Mouse (Mus musculus) left cerebral cortex, postnatal 36 days (tissue): Measurements from ENCODE around the gene Aes. TPM values are rescaled to one million over a fixed set of nuclear protein-coding genes. Genes with fewer than 3 reads are reported as not detected.

Source experiments
- DNase-seq, 2 experiments: peaks; one replicate each; pipeline ENCODE4 v3.0.0; 2021 to 2022; ENCODE audit warnings: low spot score in 2 of 2, mixed read lengths in 1 of 2
- intact Hi-C: fragments of 180-260 bp; cut with DNase I; formaldehyde crosslinking; loops from one replicate; pipeline ENCODE4 v1.15.1; 2025
- total RNA-seq, 2 experiments: library from RNA; stranded (reverse); gene quantifications; 2 replicates each; pipeline ENCODE4 v1.2.3; 2021

Gene Aes
- total RNA-seq, 2 experiments from 2014 or later, result 652 to 731 TPM

DNA sequence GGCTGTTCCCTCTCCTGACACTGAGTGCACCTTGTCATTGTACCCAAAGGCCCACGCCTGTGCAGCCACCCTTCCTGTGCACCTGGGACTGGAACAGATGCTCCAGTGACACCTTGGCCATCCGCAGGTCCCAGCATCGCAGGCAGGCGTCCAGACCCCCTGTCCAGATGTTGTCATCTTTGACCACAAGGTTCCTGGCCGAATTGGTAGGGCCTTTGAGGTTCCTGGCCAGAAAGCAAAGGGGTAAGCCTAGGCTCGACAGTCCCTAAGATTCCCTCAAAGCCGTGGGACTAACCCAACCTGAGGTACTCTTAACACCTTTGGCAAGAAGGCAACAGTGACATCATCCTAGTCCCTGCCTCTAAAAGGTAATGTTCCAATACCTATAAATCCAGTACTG is 33.3 kb downstream of the Aes start:
- no peak for DNase-seq
- intact Hi-C loops, result no loop called here

DNA sequence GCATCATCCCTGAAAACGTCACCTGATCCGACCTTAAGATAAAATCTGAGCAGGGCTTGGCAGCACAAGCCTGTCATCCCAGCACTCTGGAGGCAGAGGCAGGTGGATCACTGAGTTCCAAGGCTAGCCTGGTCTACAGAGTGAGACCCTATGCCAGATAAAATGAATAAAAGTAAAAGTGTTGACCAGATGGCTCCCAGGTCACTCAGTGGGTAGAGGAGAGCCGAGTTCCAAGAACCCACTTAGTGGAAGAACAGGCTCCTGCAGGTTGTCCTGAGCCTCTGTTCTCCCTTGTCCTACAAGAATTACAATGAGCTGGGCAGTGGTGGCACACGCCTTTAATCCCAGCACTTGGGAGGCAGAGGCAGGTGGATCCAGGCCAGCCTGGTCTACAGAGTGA is 33.9 kb downstream of the Aes start:
- DNase-seq, result no peak
- intact Hi-C loops, result no loop called here

DNA sequence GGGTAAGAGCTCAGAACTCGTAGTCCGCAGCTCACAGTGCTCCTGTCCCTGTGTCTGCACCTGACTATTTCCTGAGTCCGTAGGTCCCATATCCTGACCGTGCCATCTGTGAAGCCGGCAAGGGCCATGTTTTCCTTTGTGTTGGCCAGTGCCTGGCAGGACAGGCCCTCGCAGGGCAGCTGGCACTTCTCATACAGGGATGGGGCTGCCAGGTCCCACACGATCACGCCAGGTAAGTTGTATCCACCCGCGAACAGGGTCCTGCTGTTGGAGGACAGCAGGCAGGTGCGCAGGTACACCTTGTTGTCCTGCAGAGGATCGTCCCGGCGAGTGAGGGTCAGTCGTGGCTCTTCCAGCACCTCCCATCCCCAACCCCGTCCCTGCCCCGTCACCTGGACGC is 34.6 kb downstream of the Aes start:
- DNase-seq, result no peak
- intact Hi-C loops, result no loop called here

DNA sequence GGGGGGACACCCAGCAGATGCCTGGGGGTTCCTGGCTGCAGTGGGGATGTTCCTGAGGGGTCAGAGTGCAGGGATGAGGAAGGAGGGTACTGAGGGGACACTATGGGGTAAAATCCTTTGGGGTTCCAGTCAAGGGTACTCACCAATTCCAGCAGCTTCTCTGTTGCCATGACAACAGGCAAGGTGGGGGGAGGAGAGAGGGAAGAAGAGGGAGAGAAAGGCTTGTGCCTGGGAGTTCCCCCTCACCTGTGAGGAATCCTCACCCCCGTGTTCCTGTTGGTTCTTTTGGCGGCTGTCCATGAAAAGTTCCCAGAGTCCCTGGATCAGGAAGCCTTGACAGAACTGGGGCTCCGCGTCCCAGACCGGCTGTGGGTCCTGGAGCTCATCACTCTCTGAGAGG is 36.3 kb downstream of the Aes start:
- no peak for DNase-seq

DNA sequence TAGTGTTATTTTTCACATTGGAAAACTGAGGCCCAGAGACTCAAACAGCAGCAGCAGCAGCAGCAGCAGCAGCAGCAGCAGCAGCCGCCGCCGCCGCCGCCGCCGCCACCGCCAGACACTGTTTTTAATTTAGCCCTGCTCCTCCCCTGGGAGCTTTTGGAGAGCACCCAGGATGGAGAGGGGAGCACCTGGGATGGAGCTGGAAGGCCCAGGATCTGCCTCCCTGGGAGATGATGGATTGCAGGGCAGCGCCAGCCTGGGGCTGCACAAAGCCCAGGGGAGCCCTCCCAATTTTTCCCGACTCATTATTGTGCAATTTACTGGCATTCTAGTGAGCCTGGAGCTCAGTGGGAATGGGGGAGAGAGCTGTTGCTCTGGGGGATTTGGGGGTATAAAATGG is 37.3 kb downstream of the Aes start:
- intact Hi-C loops, result loop anchor here (2.0 kb wide), 1 partner anchor 22 kb away; the partner anchor contains the start of gene Tle2
- no peak for DNase-seq

More for the DNA sequence above, 36.3 kb downstream of the Aes start:
- intact Hi-C loops, result no loop called here

DNA sequence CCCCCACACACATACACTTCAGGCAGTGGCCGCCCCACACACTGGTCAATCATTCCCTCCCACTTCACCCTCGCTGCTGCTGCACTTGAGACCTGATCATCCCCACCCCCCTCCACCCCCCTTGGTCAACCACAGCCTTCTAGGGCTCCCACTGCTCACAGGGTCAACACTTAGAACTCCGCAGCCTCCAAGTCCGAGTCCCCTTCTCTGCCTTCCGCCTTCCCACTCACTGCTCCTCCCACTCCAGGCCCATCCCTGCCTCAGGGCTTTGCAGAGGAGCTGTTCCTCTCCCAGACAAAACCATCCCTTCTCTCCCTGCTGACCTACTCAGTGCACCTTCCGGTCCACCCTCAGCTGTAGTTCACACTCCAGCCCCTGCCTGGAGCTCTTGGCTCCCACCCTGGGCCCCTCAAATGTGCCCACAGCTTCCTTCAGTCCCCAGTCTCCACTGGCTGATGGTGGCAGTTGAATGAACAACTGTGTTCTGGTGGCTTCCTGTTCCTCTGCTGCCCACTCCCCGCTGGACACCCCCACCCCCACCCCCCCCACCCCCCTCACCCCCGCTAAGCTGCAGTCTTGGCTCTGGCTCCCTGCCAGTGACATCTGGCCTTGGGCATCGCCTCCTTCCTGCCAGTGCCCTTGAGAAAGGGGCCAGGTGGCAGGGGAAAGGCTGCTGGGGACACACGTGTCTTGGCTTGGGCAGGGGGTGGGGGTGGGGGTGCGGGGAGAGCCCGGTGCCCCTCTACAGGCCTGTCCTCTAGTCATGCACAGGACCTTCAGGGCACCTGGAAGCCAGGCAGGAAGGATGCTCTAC is 38.1 kb downstream of the Aes start:
- DNase-seq, result peak in 1 of 2 experiments; percentile 63
- intact Hi-C loops, result loop anchor here (2.0 kb wide), 1 partner anchor 23 kb away; the partner anchor contains the start of gene Tle2

DNA sequence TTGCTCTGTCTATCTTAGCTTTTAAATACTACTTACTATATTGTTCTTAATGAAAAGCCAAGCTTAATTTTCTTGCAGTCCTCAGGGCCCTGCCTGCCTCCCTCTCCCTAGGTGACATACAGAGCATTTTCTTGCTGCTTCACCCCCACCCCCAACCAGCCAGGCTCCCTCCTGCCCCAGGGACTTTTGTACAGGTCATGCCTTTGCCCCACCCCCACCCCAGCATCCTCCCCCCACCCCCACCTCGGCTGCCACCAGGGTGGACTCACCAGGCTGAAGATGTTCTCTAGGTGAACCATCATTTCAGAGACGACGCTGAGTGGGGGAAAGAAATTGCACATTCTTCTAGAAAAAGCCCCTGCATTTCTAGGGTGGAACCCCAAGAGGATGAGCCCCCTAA is 39.1 kb downstream of the Aes start:
- intact Hi-C loops, result no loop called here
- DNase-seq, result no peak

DNA sequence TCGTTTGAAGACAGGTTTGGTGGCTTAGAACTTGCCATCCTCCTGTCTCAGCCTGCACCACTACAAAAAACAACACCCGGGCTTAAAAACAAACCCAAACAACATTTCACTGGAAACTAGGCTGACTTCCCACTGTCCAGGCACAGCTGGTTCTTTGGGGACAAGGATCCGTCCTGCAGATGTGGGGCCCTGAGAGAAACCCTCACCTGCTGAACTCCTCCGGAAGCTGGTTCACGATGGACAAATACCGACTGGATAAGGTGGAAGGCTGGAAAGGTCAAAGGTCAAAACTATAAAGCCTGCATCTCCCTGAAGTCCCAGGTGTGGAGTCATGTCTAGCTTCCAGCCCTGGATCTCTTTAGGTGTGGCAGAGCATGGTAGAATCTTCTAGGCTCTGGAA is 39.6 kb downstream of the Aes start:
- intact Hi-C loops, result no loop called here
- DNase-seq, result no peak

DNA sequence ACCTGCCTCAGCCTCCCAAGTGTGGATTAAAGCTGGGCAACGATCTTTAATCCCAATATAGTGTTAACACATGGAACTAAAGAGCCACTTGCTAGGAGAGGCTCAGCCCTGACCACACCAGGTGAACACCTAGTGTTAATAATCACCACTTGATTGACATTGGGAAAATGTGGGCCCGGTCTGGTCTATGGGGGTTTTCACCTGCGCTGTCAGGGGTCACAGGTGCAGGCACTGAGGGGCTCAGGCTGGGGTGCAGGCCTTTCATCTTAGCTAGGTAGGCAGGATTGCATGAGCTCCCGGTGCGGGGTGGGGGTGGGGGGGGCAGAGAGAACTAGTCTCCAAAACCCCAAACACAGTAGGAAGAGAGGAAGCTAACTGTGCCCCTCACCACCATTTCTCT is 40.3 kb downstream of the Aes start:
- intact Hi-C loops, result loop anchor here (5.0 kb wide), 1 partner anchor 97 kb away; the partner anchor contains the start of gene S1pr4
- DNase-seq, result no peak

DNA sequence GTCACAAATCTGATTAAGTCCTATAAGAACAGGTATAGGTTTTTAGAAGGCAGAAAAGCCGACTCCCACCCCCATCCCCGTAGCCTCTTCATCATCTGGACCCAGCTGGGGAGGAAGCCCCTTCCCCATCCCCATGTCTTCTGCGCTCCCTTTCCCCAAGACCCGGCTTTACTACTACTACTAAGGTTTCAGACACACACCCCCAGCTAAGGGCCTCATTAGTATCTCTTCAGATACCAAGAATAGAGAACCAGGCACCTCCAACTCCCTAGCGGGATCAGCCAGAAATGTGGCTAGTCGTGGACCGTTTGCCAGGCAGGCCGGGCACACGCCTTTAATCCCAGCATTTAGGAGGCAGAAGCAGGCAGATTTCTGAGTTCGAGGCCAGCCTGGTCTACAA is 40.8 kb downstream of the Aes start:
- intact Hi-C loops, result loop anchor here (5.0 kb wide), 1 partner anchor 98 kb away; the partner anchor contains the start of gene S1pr4
- no peak for DNase-seq

DNA sequence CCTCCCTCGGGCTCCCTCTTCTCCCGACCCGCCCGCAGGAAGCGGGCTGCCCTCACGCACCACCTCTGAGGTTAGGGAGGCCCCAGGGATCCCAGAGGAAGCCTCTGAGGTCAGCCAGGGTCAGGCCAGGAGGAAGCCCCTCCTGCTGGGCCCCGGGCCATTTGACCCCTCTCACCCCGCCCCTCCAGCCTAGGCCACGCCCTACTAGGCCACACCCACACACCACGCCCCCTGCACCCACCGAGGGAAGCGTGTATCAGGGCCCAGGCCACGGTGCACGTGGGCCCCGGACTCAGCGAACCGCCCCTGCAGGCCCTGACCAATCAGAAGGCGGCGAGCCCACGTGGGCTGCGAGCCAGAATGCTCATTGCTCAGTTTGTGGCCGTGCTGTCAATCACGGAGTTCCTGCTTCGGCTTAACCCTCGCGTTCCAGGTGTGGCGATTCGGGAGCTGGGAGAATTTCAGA is 41.5 kb downstream of the Aes start, which contains the start of gene Tle6:
Gene Tle6 (minus strand): TSS at position 336 of the 466 bp plus-strand sequence.
- DNase-seq, result peak; percentile 87 to 90
- intact Hi-C loops, result loop anchor here (5.0 kb wide), 1 partner anchor 98 kb away; the partner anchor contains the start of gene S1pr4

DNA sequence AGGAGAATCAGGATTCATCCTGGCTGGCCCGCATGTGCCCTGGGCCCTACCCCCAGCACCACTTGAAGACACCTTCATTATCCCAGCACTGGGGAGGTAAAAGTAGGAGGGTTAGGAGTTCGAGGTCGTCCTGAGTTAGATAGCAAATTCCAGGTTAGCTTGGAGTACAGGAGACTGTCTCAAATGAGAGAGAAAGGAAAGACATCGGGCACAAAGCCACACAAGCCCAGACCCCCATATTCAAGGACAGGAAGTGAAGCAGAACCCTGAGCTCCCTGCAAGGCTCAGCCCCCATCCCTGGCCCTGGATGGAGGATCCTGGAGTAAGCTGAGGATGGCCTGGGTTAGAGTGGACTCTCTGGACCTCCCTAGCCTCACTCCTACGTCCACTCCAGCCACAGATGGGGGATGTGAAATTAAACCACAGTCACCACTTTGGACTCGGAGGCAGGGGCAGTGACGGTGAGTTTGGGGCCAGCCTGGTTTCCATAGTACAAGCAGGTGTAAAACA is 42.2 kb downstream of the Aes start:
- intact Hi-C loops, result loop anchor here (5.0 kb wide), 1 partner anchor 99 kb away; the partner anchor contains the start of gene S1pr4
- DNase-seq, result no peak

DNA sequence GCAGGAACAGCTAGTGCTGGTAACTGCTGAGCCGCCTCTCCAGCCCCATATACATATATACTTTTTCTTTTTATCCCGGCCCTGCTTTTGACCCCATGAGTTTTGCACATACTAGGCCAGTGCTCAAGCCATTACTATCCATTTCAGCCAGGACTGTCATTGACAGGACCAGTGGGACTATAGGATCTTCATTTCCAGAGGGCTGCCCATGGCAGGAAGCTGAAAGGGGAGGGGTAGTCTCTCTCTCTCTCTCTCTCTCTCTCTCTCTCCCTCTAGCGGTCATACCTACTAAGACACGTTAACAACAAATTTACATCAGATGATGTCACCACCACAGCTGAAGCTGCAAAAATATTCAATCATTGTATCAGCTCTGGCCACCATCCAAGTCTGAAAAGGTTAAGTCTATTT is 43.5 kb downstream of the Aes start:
- intact Hi-C loops, result loop anchor here (5.0 kb wide), 1 partner anchor 100 kb away; the partner anchor contains the start of gene S1pr4
- DNase-seq, result no peak

DNA sequence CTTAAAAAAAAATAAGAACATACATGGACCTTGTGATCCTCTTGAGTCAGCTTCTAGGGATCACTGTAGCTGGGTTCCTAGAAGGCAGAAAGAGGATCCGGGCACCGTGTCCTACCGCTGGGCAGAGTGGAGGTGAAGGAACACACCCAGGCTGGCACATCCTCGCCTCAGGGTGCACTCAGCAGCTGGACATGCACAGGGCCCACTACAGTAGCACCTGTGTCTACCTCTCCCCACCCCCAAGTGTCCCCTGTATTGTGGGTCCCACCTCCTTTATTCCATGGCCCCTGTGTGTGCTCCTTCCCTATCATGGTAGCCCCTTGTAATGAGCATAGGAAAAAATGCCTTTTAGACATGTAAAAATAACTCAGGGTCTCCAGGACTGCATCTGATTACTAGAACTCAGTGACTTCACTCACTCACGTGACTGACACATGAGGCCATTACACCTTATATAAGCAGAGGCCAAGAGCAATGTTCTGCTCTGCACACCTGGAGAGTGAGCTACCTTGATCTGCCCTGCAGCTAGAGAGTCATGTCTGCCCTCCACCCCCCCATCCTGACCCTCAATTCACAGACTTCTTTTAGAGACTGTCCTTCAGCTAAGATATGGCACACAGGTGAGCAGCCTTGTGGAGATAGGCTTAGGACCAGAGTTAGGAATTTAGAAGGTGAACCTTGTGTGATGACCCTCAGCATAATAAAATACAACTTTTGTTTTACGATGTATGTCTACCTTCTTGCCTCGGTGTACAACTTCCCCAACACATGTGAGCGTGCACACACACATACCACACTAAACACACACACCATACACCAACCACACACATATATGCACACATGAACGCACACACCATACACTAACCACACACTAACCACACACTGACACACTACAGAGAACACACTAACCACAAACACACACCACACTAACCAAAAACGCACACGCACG is 45.0 kb downstream of the Aes start:
- DNase-seq, result no peak
- intact Hi-C loops, result loop anchor here (2.0 to 5.0 kb wide), 2 partner anchors 41 to 102 kb away; partner anchors contain the start of gene S1pr4

DNA sequence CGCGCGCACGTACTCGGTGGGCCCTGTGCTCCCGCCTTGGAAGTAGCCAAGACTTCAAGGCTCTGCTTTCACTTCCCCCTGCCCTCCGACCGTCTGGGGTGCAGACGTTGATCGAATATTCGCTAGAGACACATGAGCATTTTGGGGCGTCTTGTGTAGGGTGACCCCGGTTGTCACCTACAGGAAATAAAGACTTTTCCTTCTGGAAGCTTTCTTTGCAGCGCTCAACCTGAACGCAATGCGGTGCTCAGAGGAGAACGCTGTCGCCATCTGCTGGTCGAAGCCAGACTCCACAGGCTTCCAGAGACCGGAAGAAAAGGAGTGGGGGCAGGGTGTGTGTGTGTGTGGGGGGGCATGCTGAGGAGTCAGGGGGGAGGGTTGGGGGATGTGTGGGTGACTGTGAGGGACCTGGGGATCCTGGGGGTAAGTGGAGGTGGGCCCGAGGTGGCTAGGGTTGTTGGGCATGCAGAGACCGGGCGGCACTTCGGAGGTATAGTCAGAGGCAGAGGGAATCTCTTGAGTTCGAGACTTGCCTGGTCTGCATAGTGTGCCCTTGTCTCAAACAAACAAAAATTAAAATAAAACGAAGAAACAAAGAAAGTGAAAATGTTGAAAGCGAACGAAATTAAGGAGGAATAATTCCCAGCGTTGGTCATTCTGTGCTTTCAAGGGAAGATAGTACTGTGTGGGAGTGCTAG is 45.8 kb downstream of the Aes start:
- intact Hi-C loops, result loop anchor here (2.0 to 5.0 kb wide), 2 partner anchors 42 to 103 kb away; partner anchors contain the start of gene S1pr4
- peak; percentile 83 to 88 for DNase-seq

DNA sequence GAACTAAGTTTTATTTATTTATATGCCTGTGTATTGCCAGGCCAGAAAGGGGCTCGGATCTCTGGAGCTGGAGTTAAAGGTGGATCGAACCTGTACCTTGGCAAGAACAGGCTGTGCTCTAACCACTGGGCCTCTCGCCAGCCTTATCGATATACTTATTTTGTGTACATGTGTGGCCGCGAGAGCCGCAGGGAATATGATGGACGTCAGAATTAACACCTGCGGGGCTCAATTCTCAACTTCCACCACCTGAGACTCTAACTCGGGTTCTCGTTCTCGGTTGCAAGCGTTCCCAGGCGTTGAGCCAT is 46.3 kb downstream of the Aes start:
- intact Hi-C loops, result loop anchor here (2.0 kb wide), 1 partner anchor 43 kb away; no protein-coding TSS in a partner anchor
- DNase-seq, result no peak

DNA sequence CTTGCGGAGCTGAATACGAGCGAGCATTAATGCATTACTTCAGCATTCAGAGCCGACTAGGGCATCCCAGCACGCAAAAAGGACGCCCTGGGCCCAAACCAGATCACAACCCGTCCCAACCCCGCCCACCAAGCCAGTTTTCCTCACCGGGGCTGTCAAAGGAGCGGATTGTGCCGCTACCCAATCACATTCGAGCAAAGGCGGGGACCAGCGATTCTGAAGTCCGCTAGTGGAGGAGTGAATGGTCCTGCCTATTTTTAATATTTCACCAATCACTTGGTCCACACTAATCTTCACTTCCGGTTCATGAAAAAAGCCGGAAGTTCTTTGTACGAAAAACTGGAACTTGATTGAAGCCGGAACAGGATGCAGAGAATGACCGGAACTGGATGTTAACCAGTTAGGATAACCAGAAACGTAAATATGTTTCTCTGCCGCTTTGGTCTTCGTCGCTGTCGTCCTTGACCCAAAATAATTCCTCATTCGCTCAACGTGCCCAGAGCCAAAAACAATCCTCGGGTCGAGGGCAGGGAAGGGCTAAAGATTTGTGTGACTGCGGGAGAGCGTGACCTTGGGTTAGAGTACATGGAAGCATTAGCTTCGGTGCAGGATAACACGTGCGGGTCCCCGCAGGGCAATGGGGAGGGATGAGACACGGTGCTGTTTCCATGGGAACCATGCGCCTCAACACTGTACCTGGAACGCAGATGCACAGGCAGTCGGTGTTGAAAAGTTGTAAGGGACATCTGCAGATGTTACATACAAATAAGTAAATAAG is 46.9 kb downstream of the Aes start, which contains the start of gene BC025920:
Gene BC025920 (plus strand): TSS at position 297 of the 778 bp plus-strand sequence.
- peak; percentile 90 to 91 for DNase-seq
- intact Hi-C loops, result loop anchor here (2.0 kb wide), 1 partner anchor 43 kb away; no protein-coding TSS in a partner anchor

DNA sequence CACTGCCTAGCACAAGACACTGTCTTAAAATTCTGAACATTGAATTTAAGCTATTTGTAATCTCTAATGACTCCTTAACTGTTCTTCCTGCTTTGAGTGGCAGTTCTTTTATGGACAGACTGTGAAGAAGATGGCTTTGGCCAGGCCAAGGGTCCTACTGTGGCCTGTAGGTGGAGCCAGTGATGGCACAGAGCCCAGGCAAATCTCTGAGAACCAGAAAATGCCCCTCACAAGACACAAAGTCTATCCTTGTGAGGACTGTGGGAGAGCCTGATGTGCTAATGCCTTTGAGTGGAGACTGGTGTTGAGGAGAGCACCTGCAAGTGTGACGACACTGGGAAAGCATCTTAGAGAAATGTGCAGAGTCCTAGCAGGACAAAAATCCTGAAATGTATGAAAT is 49.0 kb downstream of the Aes start:
- intact Hi-C loops, result no loop called here
- DNase-seq, result no peak
